Mouse (Mus musculus): ENCODE data around the gene Gltp.

The Gltp gene

DNA sequence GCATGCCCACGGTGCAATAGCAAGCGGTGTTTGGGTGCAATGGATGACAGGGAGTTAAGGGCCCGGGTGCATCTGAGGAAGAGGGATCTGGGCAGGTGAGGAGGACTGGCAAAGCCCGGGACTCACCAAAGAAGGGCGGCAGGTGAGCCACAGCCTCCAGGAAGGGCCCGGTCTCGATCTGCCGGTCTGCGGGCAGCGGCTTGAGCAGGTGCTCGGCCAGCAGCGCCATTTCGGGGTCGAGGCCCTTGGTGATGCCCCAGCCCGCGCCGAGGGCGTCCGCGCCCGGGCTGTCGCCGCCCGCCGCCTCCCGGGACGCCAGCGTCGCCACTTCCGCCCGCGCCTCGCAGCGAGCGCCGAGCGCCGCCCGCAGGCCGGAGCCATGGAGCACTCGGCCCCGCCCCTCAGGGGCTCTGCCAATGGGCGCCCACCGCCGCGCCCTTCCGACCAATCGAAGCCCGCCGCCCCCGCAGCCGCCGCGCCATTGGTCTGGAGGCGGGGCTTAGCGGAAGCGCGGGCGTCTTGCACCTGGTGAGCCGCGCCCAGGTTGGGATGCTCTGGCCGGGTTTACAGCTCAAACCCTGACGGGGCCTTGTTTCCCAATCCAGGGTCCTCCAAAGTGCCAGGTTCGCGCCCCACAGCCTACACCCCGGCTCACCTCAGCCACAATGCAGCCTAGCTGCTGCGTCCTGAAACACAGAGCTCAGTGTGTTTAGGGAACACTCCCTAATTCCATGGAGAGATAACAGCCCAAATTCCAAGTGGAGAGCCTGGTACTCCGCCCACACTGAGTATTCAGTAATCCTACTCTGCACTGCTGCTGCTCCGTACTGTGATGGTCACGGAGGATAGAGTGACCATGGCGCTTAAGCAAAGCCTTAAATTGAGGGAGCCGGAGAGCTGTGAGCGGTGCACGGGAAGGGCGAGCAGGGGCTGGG is at the start of gene Gltp:
Gene Gltp, minus strand, starts transcription at position 352 of the 935 bp plus-strand sequence.
- DNase-seq (ENCODE audit: low spot score), result peak; percentile 96

DNA sequence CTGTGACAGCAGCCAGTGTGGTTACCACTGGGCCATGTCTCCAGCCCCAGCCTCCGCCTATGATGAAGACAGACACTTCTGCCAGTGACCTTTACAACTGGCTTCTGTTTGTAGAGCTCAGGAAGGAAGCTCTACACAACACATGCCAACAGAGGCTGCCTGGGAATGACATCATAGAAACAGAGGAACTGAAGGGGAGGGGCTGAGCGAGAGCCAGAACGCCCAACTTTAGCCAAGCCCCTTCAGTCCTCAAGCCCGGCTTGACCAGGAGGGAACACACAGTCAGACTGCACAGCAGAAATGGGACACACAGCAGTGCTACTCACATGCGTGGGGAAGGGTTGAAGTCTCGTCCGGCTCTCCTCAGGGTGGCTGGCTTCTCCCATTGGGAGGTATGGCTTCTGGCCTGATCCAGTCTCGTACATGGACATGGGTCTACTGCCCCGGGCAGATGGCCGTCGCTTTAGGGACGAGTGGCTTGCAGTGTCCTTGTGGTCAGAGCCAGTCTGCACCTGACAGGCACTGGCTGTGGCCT is 48.0 kb upstream of the Gltp start:
- peak; percentile 9 for DNase-seq (ENCODE audit: low spot score)

DNA sequence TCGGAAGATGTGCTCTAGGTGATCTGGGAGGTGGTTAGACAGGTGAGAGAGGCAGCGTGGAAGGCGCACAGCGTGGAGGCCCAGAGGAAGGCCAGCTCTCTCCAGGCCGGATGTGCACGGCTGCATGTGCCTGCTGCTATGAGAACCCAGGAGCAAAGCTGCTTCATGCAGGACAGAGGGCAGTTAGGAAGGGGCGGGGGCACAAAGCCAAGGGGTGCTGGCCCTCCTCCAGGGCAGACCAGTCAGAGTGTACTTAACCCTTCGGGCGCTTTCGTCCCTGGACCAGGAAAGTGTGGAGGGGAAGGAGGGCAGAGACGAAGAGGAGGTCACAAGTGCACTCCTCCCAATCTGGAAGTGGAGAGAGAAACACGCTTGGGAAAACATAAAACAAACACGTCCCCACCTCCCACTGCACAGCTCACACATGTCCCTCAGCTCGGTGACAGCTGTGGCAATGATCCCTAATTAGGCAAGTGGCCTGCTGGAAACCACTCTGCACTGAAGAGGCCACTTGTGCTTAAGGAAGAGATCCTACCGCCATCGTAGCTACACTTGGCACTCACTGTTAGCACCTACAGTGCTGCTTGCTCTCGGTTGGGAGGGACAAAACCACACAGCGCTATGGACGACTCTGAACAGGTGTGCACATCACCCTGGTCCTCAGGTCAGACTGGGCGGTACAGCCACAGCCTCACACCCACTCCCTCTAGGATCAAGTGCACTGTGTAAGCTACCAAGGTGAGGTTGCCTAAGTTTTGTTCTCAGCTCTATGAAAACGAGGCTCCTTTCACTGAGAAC is 46.5 kb upstream of the Gltp start:
- DNase-seq (ENCODE audit: low spot score), result no peak

- no peak for DNase-seq (ENCODE audit: low spot score)
Observed at GRCm38 (mm10) chr5:114733606-114734005, 42.8 kb upstream of the Gltp start.

- DNase-seq (ENCODE audit: low spot score), result no peak
Observed at GRCm38 (mm10) chr5:114731969-114732368, 41.2 kb upstream of the Gltp start.

- no peak for DNase-seq (ENCODE audit: low spot score)
Observed at GRCm38 (mm10) chr5:114731498-114731897, 40.7 kb upstream of the Gltp start.

DNA sequence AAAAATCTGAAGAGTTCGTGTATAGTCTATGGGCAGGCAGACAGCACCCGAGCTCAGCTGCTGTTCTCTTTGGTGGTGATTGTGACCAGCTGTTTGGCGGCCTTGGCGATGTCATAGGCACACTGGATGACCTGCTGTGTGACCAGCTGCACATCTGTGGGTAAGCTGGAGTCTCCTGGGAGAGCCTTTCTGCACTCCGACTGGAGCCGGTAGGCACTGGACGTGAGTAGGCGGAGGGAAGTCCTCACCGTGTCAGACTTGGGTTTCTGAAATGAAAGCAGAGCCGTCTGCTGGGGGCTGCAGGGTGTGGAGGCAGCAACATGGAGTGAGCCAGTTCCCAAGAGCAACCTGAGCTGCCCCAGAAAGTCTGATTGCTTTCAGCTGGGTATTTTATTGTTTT is 39.3 kb upstream of the Gltp start:
- DNase-seq (ENCODE audit: low spot score), result peak; percentile 39

- no peak for DNase-seq (ENCODE audit: low spot score)
Observed at GRCm38 (mm10) chr5:114728160-114728559, 37.4 kb upstream of the Gltp start.

- DNase-seq (ENCODE audit: low spot score), result no peak
Observed at GRCm38 (mm10) chr5:114722846-114723245, 32.1 kb upstream of the Gltp start.

DNA sequence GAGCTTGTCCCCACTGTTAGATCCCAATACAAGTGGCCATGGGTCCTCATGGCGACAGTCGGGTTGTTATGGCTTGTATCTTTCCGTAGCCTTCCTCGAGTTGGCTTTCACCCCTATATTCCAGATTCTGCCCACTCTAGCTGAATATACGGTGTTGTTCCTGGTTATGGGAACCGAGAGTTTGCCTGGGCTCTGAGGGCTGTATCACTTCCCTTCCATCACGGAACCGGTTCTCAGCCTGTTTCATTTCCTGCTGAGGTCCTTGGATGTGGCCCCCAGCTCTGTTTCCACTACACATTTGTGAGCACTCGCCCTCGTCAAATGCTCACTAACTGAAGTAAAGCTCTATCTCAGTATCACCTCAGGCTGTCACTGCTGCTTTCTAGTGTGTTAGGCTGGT is 31.2 kb upstream of the Gltp start:
- no peak for DNase-seq (ENCODE audit: low spot score)

DNA sequence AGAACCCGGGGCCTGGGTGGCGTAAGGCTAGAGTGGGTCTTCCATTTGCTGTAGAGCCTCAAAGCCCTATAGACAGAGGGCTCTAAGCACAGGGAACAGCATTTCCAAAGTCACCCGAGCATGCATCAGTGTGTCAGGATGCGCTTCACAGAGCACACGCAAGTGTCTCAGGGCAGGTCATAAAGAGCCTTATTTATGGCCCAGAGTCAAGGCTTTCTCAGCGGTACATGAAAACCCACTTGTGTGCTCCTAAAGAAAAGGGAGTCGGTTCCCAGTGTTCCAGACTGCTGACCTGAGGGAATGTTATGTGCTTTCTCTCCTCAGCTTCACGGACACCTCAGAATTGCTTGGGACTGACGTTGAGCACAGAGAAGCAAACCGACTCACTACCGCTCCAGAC is 30.0 kb upstream of the Gltp start:
- no peak for DNase-seq (ENCODE audit: low spot score)

- DNase-seq (ENCODE audit: low spot score), result no peak
Observed at GRCm38 (mm10) chr5:114719928-114720270, 29.1 kb upstream of the Gltp start.

- no peak for DNase-seq (ENCODE audit: low spot score)
Observed at GRCm38 (mm10) chr5:114719003-114719927, 28.5 kb upstream of the Gltp start.

- no peak for DNase-seq (ENCODE audit: low spot score)
Observed at GRCm38 (mm10) chr5:114718483-114718882, 27.7 kb upstream of the Gltp start.

GRCm38 (mm10) chr5:114717937-114718336 is 27.2 kb upstream of the Gltp start:
- no peak for DNase-seq (ENCODE audit: low spot score)

- DNase-seq (ENCODE audit: low spot score), result no peak
Observed at GRCm38 (mm10) chr5:114717292-114717691, 26.5 kb upstream of the Gltp start.

- no peak for DNase-seq (ENCODE audit: low spot score)
Observed at GRCm38 (mm10) chr5:114714551-114714950, 23.8 kb upstream of the Gltp start.

GRCm38 (mm10) chr5:114709357-114709756 is 18.6 kb upstream of the Gltp start:
- DNase-seq (ENCODE audit: low spot score), result no peak

- DNase-seq (ENCODE audit: low spot score), result no peak
Observed at GRCm38 (mm10) chr5:114708491-114708890, 17.7 kb upstream of the Gltp start.

- DNase-seq (ENCODE audit: low spot score), result peak; percentile 98
Observed at GRCm38 (mm10) chr5:114707265-114708068, 16.7 kb upstream of the Gltp start, which contains the start of gene Tchp. Gene Tchp, plus strand, starts transcription at chr5:114707760.

Measured in embryo, embryonic 10.5 days (tissue).